Mouse (Mus musculus): ENCODE measurements at regions not wholly inside any gene's neighbourhood (a gene's known extent, or its start where the extent isn't known, plus 50 kb on each side); places are given as distances from the start of the nearest gene placed in this dataset.

DNA sequence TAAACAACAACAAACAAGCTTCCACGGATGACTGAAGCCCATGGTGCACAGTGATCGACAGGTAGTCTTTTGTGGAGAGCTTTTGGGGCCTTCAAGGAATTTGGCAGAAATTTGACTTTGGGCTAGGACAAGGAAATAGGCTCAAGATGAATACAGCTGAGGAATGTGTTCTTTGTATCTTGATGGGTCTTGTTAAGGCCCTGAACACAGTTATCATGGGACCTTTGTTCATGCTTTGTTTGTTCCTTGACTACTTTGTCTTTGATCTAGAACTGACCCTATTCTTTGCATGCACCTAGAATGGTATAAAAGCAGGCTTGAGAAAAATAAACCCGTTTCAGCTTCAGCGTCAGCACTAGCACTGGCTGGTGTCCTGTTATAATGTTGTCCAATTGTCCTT is 168.1 kb upstream of the Sp8 start:
- ATAC-seq (ENCODE audit: low FRiP score, low TSS enrichment) (no peak), DNase-seq (ENCODE audit: low spot score) (no peak)
- Histone ChIP-seq H3K4me3 (ENCODE audit: low read depth, low read length) (no peak overlapping the region), H3K36me3 (ENCODE audit: control insufficient read depth, insufficient read depth, low read length) (no peaks in the 10 kb centered on the region), H3K27ac (replicated peaks) (no peak overlapping the region), H3K9ac (ENCODE audit: low read length) (no peak overlapping the region), H3K27me3 (ENCODE audit: control insufficient read depth, insufficient read depth, low read length) (no peaks in the 10 kb centered on the region), H3K9me3 (ENCODE audit: control insufficient read depth, low read length) (no peaks in the 10 kb centered on the region), H3K4me2 (replicated peaks; ENCODE audit: low read depth) (no peak overlapping the region), H3K4me1 (replicated peaks; ENCODE audit: control insufficient read depth, insufficient read depth) (no peaks in the 10 kb centered on the region)
- TF ChIP-seq EP300 (optimal IDR thresholded peaks at IDR 0.05) (no peak), CTCF (IDR thresholded peaks at IDR 0.05; ENCODE audit: low read depth) (no peak)
- WGBS, result 75% methylated on average over 4 of the region's 4 CpGs

DNA sequence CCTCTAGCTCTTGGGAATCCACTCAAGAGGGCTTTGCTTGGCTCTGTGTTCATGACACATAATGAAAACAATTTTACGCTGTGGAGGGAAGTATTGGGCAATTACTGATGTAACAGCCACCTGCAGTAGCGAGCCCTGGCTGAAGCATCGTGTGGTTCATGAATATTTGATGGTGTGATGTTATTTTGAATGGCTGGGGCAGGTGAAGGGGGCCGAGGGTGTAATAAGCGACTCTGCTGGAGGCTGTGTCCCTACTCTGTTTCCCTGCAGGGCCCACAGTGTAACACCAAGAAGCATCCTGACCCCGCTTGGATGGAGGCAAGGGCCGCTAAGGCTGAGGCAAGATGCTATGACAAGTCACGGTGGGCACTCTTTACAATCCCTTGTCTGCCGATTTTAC is 184.6 kb upstream of the Sp8 start:
- Histone ChIP-seq H3K27me3 (ENCODE audit: control insufficient read depth, insufficient read depth, low read length) (no peaks in the 10 kb centered on the region), H3K27ac (replicated peaks) (no peak overlapping the region), H3K36me3 (ENCODE audit: control insufficient read depth, insufficient read depth, low read length) (no peaks in the 10 kb centered on the region), H3K9me3 (ENCODE audit: control insufficient read depth, low read length) (no peaks in the 10 kb centered on the region), H3K4me3 (ENCODE audit: low read depth, low read length) (no peak overlapping the region), H3K4me1 (replicated peaks; ENCODE audit: control insufficient read depth, insufficient read depth) (no peaks in the 10 kb centered on the region), H3K9ac (ENCODE audit: low read length) (no peak overlapping the region), H3K4me2 (replicated peaks; ENCODE audit: low read depth) (no peak overlapping the region)
- WGBS, result 36% methylated on average over 9 of the region's 9 CpGs
- DNase-seq (ENCODE audit: low spot score) (no peak), ATAC-seq (ENCODE audit: low FRiP score, low TSS enrichment) (no peak)
- TF ChIP-seq EP300 (optimal IDR thresholded peaks at IDR 0.05), result no peak
- TF ChIP-seq CTCF (IDR thresholded peaks at IDR 0.05; ENCODE audit: low read depth), result no peak

- Histone ChIP-seq H3K9ac (ENCODE audit: low read length) (no peak overlapping the region), H3K9me3 (ENCODE audit: control insufficient read depth, low read length) (no peaks in the 10 kb centered on the region), H3K4me3 (ENCODE audit: low read depth, low read length) (no peak overlapping the region), H3K4me2 (replicated peaks; ENCODE audit: low read depth) (no peak overlapping the region), H3K36me3 (ENCODE audit: control insufficient read depth, insufficient read depth, low read length) (no peaks in the 10 kb centered on the region), H3K4me1 (replicated peaks; ENCODE audit: control insufficient read depth, insufficient read depth) (no peaks in the 10 kb centered on the region), H3K27me3 (ENCODE audit: control insufficient read depth, insufficient read depth, low read length) (no peaks in the 10 kb centered on the region), H3K27ac (replicated peaks) (no peak overlapping the region)
- ATAC-seq (ENCODE audit: low FRiP score, low TSS enrichment) (no peak), DNase-seq (ENCODE audit: low spot score) (no peak)
- no peak for TF ChIP-seq CTCF (IDR thresholded peaks at IDR 0.05; ENCODE audit: low read depth)
- no peak for TF ChIP-seq EP300 (optimal IDR thresholded peaks at IDR 0.05)
- WGBS, result 12% methylated on average over 5 of the region's 5 CpGs
Measured at GRCm38 (mm10) chr12:118661214-118661486, 185.0 kb upstream of the Sp8 start.

DNA sequence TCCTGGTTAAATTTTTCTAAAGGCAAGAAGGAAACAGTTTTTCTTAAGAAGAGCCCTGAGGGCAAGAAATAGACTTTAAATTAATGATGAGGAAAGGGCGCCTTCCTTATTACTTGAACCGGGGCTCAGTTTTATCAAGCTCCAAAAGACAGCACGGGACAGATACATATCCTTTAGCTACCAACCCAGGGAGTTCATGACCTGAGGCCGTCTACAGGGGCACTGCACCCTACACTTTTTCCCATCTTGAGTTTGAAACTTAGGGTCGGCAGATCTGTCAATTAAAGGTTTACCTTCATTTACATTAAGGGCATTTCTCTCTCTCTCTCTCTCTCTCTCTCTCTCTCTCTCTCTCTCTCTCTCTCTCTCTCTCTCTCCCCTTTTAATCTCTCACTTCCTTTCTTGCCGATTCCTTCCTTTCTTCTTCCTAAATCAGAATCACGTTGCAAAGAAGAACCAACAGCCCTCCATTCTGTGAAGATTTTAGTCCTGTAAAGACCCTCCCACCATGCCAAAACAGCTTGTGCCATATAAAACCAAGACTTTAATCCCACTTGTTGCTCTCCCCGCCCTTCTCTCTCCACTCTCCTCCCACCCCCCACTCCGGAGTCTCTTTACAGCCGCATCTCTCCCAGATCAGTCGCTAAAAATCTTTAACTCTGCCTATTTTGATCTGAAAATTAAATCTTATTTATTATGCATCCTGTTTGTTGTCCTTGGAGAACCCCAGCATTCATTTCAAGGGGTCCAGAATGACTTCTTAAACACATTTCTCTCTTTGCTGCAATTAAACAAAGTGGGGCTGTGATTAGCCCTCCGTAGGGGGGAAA is 185.5 kb upstream of the Sp8 start:
- Histone ChIP-seq H3K4me1 (replicated peaks; ENCODE audit: control insufficient read depth, insufficient read depth) (no peaks in the 10 kb centered on the region), H3K27me3 (ENCODE audit: control insufficient read depth, insufficient read depth, low read length) (no peaks in the 10 kb centered on the region), H3K4me3 (ENCODE audit: low read depth, low read length) (no peak overlapping the region), H3K36me3 (ENCODE audit: control insufficient read depth, insufficient read depth, low read length) (no peaks in the 10 kb centered on the region), H3K4me2 (replicated peaks; ENCODE audit: low read depth) (no peak overlapping the region), H3K9me3 (ENCODE audit: control insufficient read depth, low read length) (no peaks in the 10 kb centered on the region), H3K27ac (replicated peaks) (no peak overlapping the region), H3K9ac (ENCODE audit: low read length) (no peak overlapping the region)
- TF ChIP-seq EP300 (optimal IDR thresholded peaks at IDR 0.05) (no peak), CTCF (IDR thresholded peaks at IDR 0.05; ENCODE audit: low read depth) (no peak)
- no peak for DNase-seq (ENCODE audit: low spot score)
- 17% methylated on average over 12 of the region's 12 CpGs for WGBS
- no peak for ATAC-seq (ENCODE audit: low FRiP score, low TSS enrichment)

DNA sequence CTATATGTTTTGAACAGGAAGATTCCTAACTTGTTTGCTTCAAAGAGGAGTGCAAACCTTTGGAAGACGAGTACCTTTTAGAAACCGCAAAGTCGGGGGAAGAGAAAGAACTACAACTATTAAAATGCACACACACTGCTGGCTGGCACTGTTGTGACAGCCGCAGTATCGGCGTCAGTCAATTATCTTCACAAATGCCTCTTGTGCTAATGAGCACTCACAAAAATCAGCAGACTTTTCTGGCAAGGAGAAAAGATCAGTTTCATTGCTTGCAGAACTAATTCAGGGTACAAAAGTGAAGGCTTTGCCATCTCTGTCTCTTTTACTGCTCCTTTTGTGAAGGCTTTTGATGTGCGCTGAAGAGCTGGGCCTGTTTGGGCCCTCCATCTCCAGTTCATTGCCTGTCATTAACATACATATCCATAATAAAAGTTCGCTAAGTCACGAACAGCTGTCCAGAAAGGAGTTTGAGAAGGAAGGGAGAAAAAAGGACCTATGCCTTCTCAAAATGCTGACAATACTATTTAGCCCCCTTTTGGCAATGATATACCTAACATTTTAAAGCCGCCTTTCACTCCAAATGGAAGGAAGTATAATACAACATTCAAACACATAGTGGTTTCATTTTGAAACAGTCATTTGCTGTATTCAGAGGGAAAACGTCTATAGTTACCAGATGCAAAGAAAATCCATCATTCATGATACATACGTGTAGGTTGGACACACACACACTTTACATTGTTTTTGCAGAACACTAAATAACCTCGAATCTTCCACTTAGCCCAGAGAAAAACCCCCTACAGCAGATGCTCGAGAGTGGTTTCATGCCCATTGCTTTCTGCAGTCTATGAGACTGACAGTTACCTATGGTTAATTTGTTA is 186.6 kb upstream of the Sp8 start:
- TF ChIP-seq CTCF (IDR thresholded peaks at IDR 0.05; ENCODE audit: low read depth), result no peak
- no peak for TF ChIP-seq EP300 (optimal IDR thresholded peaks at IDR 0.05)
- no peak for ATAC-seq (ENCODE audit: low FRiP score, low TSS enrichment)
- Histone ChIP-seq H3K4me2 (replicated peaks; ENCODE audit: low read depth) (no peak overlapping the region), H3K27me3 (ENCODE audit: control insufficient read depth, insufficient read depth, low read length) (no peaks in the 10 kb centered on the region), H3K4me1 (replicated peaks; ENCODE audit: control insufficient read depth, insufficient read depth) (no peaks in the 10 kb centered on the region), H3K27ac (replicated peaks) (no peak overlapping the region), H3K9ac (ENCODE audit: low read length) (no peak overlapping the region), H3K36me3 (ENCODE audit: control insufficient read depth, insufficient read depth, low read length) (no peaks in the 10 kb centered on the region), H3K4me3 (ENCODE audit: low read depth, low read length) (no peak overlapping the region), H3K9me3 (ENCODE audit: control insufficient read depth, low read length) (no peaks in the 10 kb centered on the region)
- DNase-seq (ENCODE audit: low spot score), result no peak
- 74% methylated on average over 14 of the region's 14 CpGs for WGBS
